Mouse (Mus musculus): ENCODE measurements around the gene Ndufv3.

Gene Ndufv3

DNA sequence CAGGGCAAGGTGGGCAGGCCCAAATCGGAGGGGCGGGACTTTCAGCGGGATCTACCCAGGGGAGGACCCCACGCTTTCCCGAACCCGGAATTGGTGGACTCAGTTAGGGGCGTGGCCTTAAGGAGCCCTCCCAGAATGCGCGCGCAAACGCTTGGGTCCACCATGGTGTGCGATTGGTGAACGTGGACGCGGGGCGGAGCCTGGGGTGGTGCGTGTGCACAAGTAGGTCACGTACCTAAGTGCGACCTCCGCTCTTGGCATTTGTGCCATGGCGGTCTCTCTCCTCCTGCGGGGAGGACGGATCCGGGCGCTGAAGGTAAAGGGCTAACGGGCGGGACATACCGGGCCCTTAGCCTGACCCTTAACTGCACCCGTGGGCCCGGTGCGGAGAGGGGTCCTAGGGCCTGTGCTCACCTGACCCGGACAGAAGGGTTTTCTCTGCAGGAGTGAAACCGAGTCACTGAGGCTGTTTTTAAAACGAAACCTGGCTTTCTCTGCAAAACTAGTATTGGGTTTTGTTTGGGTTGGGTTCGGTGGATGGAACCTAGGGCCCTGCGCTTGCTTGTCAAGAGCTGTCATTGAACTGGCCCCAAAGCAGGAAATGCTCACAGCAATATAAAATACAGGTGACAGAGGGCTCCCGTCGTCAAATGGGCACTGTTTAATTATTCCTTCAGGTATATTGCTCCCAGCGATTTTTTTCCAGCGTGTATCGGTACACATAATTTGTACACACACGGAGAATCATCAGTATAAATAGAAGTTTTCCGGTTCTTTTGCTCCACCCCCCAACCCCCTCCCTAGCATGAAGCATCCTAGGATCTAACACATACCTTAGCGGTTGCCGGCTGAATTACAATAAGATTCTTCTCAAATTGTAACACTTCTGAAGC lies at the start of gene Ndufv3, which contains the start of gene Wdr4:
Gene Ndufv3, plus strand, starts transcription at position 170 of the 893 bp plus-strand sequence.
Gene Wdr4, minus strand, starts transcription at position 35 of the 893 bp plus-strand sequence.
- DNase-seq (ENCODE audit: low spot score) = peak; percentile 98

DNA sequence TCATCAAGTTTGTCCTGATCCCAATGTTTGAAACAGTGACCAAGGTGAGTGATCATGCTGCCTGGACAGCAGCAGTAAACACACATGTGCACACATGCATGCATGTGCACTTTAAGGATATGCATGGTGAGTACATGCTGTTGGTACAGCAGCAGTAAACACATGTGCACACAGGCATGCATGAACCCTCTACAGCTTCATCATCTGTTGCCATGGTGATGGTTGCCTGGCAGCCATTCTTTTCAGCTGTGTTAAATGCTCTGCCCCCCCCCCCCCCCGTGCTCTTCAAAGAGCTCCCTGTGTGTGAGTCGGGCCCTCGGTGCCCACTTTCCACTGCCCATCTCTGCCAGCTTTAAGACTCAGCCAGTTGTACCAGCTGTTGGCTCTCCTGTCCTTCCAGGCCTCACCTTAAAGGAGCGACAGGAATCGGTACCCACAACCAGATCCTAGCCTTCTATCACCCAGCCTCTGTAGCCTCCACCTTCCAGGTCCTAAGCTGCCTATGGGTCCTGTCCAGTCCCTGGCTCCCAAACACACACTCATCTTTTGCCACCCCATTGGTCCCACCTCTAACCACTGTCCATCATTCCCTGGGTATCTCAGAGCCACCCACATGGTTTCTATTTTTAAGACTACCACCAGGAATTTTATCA lies 49.0 kb upstream of the Ndufv3 start:
- DNase-seq (ENCODE audit: low spot score) = no peak

- DNase-seq (ENCODE audit: low spot score) = no peak
Measured at GRCm38 (mm10) chr17:31474388-31474787, 45.5 kb upstream of the Ndufv3 start.

DNA sequence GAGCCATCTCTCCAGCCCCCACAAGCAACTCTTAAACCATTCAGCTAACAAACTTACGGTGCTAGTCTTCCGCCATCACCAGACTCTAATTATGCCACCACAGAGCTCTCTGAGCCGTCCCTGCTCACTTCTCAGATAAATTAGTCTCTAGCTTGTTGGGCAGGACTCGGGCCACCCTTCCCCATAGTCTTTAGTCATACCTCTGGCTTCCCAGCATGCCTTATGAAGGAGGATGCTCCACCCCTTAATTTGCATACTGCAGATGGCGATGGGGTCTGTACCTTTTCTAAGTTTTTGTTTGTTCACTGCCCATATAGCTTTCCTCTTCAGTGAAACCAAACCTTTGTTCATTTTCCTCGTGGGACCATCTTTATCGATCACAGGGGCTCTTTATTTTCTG lies 41.3 kb upstream of the Ndufv3 start:
- DNase-seq (ENCODE audit: low spot score) = no peak

DNA sequence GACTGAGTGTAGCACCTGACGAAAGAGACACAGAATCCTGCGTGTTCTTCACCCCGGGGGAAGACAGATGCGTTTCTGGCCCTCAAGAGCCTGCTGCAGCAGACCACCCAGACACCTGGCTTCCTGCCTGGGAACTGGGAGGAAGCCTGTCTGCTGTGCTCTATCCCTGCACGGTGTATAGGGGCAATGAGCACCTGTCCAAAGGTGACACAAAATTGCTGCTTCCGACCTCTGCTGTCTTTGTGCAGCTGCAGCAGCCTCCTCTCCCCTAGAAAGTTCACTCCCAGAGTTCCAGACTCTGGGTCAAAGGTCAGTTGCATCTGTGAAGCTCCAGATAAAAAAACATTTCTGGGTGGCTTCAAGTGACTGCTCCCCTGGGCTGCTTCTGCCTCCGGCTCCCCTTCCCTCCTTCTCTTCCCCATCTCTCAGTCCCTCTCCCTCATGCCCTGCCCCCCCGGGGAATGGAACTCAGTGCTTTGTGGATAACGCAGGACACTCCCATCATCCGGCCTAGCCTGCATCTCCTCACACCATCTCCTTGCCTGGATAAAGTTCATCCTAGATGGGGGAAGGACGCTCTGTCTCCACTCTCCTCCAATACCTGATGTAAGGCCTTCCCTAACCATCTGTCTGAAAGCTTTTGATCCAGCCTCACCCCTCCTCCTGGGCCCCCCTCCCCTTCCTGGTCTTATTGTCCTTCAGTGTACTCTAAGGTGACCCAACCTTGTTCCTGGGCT lies 40.6 kb upstream of the Ndufv3 start:
- DNase-seq (ENCODE audit: low spot score) = no peak

DNA sequence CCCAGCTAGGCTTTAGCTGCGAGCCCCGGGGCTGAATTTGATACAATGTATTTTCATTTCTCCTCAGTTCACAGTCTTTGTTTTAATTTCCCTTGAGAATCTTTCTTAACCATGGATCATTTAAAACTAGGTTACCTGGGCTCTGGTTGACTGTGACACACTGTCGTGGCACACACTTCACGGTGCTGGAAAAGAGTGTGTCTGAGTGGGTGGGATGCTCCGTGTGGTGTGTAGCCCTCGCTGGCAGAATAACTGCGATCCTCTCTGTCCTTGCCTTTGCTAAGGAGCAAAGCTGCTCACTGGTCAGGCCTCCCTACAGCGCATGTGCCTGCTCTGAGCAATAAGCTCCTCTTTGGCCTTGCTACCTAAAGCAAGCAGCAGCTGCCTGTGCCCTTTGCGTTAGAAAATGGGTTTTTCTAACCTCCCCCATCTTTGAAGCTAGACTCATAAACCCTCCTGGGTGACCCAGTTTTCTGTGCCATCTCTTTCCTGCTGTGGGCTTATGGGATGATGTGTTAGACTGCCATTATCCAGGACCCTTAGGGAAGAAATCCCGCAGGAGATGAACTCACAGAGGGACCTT lies 33.2 kb upstream of the Ndufv3 start:
- DNase-seq (ENCODE audit: low spot score) = no peak

DNA sequence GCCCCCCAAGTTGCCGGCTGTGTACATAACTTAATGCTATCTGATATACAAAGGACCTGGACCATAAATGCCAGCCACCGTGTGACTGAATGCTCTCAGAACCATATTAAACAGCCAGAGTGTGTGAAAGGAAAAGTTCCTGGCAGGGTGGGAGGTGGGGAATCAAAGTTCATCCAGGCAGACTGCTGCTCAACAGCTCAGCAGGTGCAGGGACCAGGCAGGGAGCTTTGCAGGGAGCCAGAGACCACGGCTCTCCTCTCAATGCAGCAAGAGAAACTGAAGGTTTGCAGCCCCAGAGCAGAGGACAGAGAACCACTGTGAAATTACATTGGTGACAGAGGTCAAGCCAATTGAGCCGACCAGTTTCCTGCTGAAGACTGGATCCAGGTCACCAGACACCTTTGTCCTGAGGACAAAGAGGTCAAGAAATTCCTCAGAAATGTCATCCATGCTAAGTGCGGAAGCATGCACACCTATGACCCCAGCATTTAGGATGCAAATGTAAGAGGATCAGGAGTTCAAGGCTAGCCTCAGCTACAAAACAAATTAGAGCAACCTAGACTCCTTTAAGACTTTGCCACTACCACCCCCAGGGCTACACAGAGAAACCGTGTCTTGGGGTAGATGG lies 32.4 kb upstream of the Ndufv3 start:
- DNase-seq (ENCODE audit: low spot score) = no peak

GRCm38 (mm10) chr17:31491355-31491754 lies 28.6 kb upstream of the Ndufv3 start:
- no peak for DNase-seq (ENCODE audit: low spot score)

GRCm38 (mm10) chr17:31492416-31492815 lies 27.5 kb upstream of the Ndufv3 start:
- peak; percentile 32 for DNase-seq (ENCODE audit: low spot score)

- no peak for DNase-seq (ENCODE audit: low spot score)
Measured at GRCm38 (mm10) chr17:31494989-31495388, 24.9 kb upstream of the Ndufv3 start.

DNA sequence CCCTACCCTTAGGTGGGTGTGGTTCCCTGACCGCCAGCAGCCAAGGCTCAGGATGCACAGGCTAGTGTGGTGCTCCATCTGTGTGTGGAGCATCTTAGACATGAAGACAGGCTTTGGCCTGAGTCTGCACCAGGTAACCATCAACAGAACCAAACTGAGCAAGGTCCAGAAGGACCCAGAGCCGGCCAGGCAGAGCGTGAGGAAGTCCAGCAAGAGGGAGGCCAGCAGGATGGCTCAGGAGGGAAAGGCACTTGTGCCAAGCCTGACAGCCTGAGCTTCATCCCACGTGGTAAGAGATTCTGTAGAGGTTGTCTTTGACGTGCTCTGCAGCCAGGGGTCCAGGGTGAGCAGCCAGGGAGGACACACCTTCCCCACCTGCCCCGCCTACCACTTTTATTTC lies 22.2 kb upstream of the Ndufv3 start:
- DNase-seq (ENCODE audit: low spot score) = no peak

DNA sequence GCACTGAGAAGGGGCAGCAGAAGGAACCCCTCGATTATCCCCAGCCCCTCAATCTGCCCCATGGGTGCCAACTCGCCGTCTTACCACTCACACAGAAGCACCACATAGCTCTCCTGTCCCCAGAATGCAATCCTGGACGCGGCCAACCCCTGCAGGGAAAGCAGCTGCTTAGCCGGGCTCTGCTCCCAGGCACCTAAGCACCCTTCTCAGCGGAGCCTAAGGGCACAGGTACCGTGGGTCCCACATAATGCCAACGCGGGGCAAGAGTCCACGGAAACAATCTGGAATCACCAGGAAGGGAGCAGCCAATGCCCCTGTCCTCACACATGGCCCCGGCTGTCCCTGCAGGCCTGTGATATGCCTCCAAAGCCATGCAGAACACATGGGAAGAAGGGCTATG lies 20.2 kb upstream of the Ndufv3 start:
- no peak for DNase-seq (ENCODE audit: low spot score)

DNA sequence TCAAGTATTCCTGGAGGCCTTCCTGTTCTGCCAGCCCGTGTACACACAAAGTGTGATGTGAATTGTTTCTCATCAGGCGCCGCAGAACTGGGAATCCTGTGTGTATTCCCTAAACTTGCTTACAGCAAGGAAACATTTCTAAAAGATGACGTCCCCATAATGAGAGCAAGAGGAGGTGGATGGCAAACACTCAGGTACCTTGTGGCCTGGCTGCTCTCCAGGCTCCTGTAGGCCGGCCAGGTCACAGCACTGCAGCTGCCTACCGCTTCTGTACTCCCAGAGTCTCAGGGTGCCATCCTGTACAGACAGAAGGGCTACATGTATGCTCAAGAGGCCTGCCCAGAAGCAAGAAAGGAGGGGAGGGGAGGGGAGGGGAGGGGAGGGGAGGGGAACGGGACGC lies 19.5 kb upstream of the Ndufv3 start:
- no peak for DNase-seq (ENCODE audit: low spot score)

- no peak for DNase-seq (ENCODE audit: low spot score)
Measured at GRCm38 (mm10) chr17:31500908-31501307, 19.0 kb upstream of the Ndufv3 start.

DNA sequence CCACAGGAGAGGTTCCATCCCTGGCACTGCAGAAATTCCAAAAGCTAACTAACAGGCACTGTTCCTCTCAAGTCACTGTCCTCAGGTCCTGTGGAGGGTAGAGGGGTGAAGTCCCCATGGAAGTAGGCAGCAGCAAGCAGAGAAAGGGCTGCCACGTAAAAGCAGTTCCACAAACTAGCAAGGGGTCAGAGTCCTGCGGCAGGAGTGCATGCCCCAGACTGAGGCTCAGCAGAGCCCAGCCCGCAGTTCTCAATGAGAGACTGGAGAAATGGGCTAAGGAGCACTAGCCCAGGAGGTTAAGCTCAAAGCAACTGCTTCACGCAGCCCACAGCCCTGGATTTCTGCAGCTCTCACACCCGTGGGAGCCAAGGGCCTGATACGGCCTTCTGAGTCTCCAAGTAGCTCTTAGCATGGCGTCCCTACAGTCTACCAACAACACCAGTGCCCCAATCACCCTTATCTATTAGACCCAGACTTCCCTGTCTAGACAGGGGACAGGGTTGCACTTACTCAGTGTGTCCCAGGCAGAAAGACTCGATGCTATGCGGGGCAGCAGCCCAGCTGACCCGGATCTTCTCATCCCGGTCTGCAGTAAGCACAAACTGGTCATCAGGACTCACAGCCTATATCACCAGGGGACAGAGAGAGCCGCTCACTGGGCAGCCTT lies 17.5 kb upstream of the Ndufv3 start:
- DNase-seq (ENCODE audit: low spot score) = no peak

DNA sequence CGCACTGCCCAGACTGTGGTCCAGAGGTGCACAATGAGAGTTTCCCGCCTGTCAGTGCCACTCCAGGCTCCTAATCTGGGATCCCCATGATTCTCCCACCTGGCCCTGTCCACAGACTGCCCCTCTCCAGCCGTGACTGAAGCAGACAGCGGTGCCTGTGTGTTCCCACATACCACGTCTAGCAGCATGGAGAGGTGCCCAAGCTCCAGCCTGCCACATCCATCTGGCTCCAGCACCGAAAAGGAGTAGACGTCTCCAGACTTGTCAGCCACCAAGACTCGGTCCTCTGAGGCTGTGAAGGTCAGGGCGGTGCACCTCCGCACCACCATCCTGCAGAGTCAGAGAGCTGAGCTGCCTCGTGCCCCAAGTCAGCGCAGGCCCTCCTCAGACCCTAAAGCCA lies 16.6 kb upstream of the Ndufv3 start:
- no peak for DNase-seq (ENCODE audit: low spot score)

- DNase-seq (ENCODE audit: low spot score) = no peak
Measured at GRCm38 (mm10) chr17:31503936-31504335, 16.0 kb upstream of the Ndufv3 start.

GRCm38 (mm10) chr17:31505013-31505412 lies 14.9 kb upstream of the Ndufv3 start:
- DNase-seq (ENCODE audit: low spot score) = no peak

GRCm38 (mm10) chr17:31506282-31506681 lies 13.6 kb upstream of the Ndufv3 start:
- DNase-seq (ENCODE audit: low spot score) = no peak

DNA sequence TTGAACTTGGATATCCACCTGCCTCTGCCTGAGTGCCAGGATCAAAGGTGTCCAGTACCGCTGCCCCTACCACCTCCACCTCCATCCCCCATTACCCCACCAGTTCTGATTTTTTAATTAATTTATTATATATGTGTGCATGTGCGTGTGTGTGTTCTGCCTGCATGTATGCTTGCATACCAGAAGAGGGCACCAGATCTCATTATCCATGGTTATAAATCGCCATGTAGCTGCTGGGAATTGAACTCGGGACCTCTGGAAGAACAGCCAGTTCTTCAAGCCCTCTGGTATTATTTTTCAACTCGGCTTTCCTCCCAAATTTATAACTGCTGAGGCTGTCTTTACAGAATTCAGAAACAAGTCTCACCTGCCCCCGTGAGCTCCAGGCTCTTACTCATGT lies 9.0 kb upstream of the Ndufv3 start:
- no peak for DNase-seq (ENCODE audit: low spot score)

- peak; percentile 72 for DNase-seq (ENCODE audit: low spot score)
Measured at GRCm38 (mm10) chr17:31511792-31512495, 8.0 kb upstream of the Ndufv3 start.
